Mouse (Mus musculus): ENCODE measurements at regions not wholly inside any gene's neighbourhood (a gene's known extent, or its start where the extent isn't known, plus 50 kb on each side); places are given as distances from the start of the nearest gene placed in this dataset.

DNA sequence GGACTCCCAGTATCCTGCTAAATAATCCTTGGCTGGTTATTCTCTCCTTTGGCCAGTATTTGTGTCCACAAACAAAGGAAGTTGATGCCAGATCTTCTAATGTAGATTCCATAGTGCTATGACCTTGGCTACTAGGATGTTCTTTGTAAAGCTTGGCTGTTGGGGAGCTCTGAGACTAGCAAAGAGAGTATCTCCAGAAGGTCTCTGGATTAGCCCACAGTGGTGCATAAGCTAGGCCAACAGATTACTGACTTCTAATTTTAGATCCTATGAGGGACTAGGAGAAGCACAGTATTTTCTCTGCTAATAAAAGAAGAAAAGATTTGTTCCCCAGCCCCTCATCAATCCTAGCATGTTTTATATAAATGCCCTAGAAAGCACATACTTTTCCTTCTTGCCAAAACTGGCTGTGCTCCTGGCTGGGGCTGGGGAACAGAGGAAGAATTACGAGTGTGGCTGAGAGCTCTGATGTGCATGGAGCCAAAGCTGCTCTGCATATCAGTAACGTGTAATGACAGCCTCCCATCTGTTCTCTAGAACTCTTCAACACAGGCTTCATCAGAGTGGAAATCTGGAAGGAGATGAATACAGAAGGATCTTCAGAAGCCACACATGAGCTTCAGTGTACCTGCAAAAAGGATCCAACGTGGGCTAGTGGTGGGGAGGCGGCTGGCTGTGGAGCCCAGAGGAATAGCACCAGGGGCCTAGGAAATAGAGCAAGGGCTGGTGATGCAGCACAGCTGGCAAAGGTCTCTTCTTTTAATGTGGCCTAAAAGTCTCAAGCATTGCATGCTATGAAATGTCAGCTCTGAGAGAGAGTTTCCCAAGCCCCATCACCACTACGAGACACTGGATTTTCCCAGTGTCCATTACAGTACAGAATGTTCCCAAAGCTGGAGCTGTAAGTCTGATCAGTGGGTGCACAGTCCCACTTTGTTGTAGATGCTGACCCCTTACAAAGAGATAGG is 283.0 kb upstream of the Plxna2 start:
- DNase-seq (ENCODE audit: extremely low spot score) = no peak

GRCm38 (mm10) chr1:194332639-194333038 is 285.4 kb upstream of the Plxna2 start:
- no peak for DNase-seq (ENCODE audit: extremely low spot score)

GRCm38 (mm10) chr1:194330471-194330870 is 287.5 kb upstream of the Plxna2 start:
- no peak for DNase-seq (ENCODE audit: extremely low spot score)

- no peak for DNase-seq (ENCODE audit: extremely low spot score)
These were observed 297.5 kb upstream of the Plxna2 start for GRCm38 (mm10) chr1:194320320-194321036.

DNA sequence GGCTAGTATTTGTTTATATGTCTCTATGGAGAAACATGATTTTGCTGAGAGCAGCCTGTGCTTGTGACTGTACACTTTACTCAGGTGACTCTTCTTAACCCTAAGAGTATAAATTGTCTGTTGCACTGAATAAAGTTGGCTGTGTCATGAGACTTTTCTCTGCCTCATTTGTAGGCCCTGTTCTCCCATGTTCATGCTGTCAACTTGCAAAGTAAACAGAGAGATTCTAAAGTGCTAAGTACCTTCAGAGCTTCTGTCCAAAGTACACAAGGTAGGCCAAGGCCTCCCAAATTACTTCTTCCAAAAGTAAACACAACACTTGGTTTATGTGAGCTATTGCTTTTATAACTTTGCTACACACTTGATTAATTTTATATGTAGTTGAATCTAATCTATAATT is 299.7 kb upstream of the Plxna2 start:
- no peak for DNase-seq (ENCODE audit: extremely low spot score)

DNA sequence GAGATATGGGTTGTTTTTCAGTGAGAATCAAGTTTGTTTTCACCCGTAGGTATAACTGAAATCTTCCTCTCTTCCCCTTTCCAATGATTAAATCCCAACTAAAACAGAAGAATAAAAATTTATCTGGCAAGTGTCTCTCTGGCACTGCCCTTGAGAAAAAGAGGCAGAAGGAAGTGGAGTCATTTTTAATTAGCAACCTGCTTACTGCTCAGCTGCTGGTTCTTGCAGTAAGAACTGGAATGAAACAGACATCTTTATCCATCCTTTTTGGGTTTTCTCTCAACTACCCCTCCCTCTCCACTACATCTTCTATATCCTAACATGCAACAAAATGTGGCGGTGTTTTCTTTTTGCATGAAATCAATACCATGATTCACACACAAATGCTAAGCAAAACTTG is 302.4 kb upstream of the Plxna2 start:
- no peak for DNase-seq (ENCODE audit: extremely low spot score)

GRCm38 (mm10) chr1:194310373-194310772 is 307.6 kb upstream of the Plxna2 start:
- peak; percentile 19 for DNase-seq (ENCODE audit: extremely low spot score)

- DNase-seq (ENCODE audit: extremely low spot score) = no peak
These were observed 309.4 kb upstream of the Plxna2 start for GRCm38 (mm10) chr1:194308648-194309047.

GRCm38 (mm10) chr1:194303951-194304350 is 314.1 kb upstream of the Plxna2 start:
- DNase-seq (ENCODE audit: extremely low spot score) = no peak

GRCm38 (mm10) chr1:194302775-194303174 is 315.2 kb upstream of the Plxna2 start:
- no peak for DNase-seq (ENCODE audit: extremely low spot score)

GRCm38 (mm10) chr1:194281941-194282340 is 336.1 kb upstream of the Plxna2 start:
- DNase-seq (ENCODE audit: extremely low spot score) = no peak

DNA sequence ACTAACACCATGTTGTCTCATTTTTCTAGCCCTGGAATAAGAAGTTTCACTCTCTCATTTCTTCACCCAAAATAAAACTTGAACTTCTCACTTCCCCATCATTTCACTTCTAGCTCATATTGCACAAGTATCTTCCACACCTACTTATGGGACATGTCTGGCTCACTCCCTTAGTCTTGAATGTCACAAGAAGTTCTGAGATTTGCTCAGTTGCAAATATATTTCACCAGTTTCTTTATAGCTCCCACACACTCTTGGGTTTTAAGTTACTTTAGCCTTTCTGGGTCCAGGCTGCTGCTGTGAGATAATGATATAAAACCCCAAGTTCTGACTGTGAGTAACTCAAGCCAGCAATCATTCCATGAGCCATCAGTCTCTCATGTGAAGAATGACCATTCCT is 350.0 kb upstream of the Plxna2 start:
- DNase-seq (ENCODE audit: extremely low spot score) = no peak

- DNase-seq (ENCODE audit: extremely low spot score) = peak; percentile 5
These were observed 355.6 kb upstream of the Plxna2 start for GRCm38 (mm10) chr1:194262374-194262773.

GRCm38 (mm10) chr1:194259957-194260356 is 358.1 kb upstream of the Plxna2 start:
- no peak for DNase-seq (ENCODE audit: extremely low spot score)

DNA sequence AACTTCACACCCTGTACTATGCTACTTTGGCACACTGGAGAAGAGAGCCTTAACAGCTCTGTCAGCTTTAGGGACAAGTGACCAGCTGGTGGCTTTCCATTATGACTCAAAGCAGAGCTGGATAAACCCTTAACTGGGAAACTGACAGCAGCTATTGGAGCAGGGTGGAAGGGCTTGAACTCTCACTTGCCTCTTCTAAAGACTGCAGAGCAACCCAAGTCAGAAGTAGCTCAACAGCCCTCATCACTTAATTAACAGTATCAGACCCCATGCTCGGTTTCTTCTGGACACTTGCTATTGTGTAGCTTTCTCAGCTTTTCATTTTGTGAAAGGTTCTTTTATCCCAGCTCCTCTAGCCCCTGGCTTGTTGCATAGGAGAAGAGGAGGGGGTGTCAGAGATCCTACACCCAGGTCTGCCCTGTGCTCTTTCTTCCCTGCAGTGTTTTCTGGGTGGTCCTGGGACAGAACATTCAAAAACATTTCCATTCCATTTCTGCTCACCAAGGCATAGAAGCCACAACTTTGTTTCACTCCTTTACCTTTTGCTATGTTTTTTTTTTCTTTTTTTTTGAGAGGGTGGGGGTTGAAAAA is 373.1 kb upstream of the Plxna2 start:
- DNase-seq (ENCODE audit: extremely low spot score) = peak; percentile 8

DNA sequence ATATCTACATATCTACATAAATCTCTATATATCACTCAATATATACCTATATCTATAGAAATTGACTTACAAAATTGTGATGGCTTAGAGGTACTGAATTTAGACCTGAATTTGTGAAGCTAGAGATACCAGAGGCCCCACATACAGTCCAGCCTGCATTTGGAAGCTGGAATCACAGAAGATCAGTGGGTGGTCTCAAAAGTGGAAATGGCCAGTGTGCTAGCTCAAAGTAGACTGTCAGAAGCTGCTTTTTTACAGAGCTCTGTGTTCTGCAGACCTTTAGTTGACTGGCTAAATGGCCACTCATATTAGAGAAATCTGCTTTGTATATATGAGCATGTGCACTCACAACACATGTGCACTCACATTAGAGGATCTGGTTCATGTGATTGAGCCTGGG is 376.9 kb upstream of the Plxna2 start:
- DNase-seq (ENCODE audit: extremely low spot score) = no peak

DNA sequence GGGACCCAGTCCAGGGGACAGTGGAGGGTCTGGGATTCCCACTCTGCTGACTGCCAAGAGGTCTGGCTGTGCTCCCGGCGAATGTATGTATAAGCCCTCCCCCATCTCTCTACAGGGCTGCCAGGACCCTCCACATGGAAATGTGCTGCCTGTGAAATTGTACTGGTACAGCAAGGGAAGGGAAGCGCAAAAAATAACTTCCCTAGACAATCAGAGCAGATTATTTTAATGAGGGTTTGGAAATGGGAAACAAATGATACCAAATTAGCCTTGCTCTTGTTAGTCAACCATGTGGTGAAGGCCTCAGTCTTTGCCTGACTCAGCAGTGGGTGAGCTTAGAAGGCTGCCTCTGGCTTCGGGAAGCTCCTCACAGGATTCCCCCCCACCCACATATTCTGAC is 386.8 kb upstream of the Plxna2 start:
- DNase-seq (ENCODE audit: extremely low spot score) = no peak

GRCm38 (mm10) chr1:194226550-194227160 is 391.4 kb upstream of the Plxna2 start:
- peak; percentile 34 for DNase-seq (ENCODE audit: extremely low spot score)

DNA sequence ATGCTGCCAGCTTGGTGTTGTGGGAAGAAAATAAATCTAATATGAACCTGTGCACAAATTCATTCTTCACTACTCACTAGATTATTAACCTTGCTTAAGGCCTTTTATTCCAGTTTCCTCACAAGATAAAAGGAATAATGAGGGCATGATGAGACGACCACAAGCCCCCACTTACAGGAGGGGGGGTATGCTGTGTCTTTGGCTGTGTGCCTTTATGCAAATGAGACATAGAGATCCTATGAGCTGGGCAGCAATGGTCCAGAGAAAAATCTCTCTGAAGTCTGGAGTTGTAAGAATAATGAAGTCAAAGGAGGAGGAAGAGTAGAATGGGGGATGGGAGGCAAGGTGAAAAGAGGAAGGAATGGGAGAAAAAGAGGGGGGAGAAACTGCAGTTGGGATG is 392.2 kb upstream of the Plxna2 start:
- no peak for DNase-seq (ENCODE audit: extremely low spot score)

GRCm38 (mm10) chr1:194224046-194224445 is 394.0 kb upstream of the Plxna2 start:
- no peak for DNase-seq (ENCODE audit: extremely low spot score)

- no peak for DNase-seq (ENCODE audit: extremely low spot score)
These were observed 394.4 kb upstream of the Plxna2 start for GRCm38 (mm10) chr1:194223610-194224009.

GRCm38 (mm10) chr1:194223015-194223414 is 395.0 kb upstream of the Plxna2 start:
- DNase-seq (ENCODE audit: extremely low spot score) = peak; percentile 80

All from embryo, embryonic 9.5 days (tissue).